Comparison of ENCODE assay signal across 8 mouse cellular contexts in genomic region chr10:77978351-77979350, GRCm38 (mm10). TPM values are rescaled to one million over a fixed set of nuclear protein-coding genes. Genes with fewer than 3 reads are reported as not detected.
A peak's percentile ranks its signal among the peaks of the same experiment; 100 is the strongest.
DNase-seq lines count a peak whose midpoint lies in the region; ATAC-seq and TF ChIP-seq lines count a peak whose summit lies in the region.

1810043G02Rik (plus strand) TSS chr10:77978524.

- H3K9me3 ChIP-seq in embryonic facial prominence, embryonic 14.5 days (ENCODE audit: control insufficient read depth, low read length): no peaks in the 10 kb centered on the region
- no peaks in the 10 kb centered on the region for H3K9me3 ChIP-seq in limb, embryonic 13.5 days
- no peaks in the 10 kb centered on the region for H3K9me3 ChIP-seq in midbrain, embryonic 16.5 days (replicated peaks; ENCODE audit: control insufficient read depth, low read length, poor library complexity, severe bottlenecking)

- intact Hi-C loops in heart, adult 2 months (cut with DNase I): no loop called here

- peak within 1 kb of the TSS; percentile 57 for H3K4me3 ChIP-seq in embryonic facial prominence, embryonic 14.5 days (ENCODE audit: low read depth, low read length)
- peak within 1 kb of the TSS; percentile 85 for H3K4me3 ChIP-seq in heart, adult 2 months
- peak within 1 kb of the TSS; percentile 72 for H3K4me3 ChIP-seq in limb, embryonic 13.5 days
- H3K4me3 ChIP-seq in midbrain, embryonic 16.5 days (ENCODE audit: low read depth, low read length): peak within 1 kb of the TSS; percentile 87

- H3K9ac ChIP-seq in embryonic facial prominence, embryonic 14.5 days (ENCODE audit: low read depth, low read length): peak within 1 kb of the TSS; percentile 71
- peak within 1 kb of the TSS; percentile 92 for H3K9ac ChIP-seq in heart, adult 2 months (ENCODE audit: low read depth, low read length)
- H3K9ac ChIP-seq in limb, embryonic 13.5 days: peak within 1 kb of the TSS; percentile 82
- peak within 1 kb of the TSS; percentile 91 for H3K9ac ChIP-seq in midbrain, embryonic 16.5 days (ENCODE audit: low read depth, low read length)

- H3K4me2 ChIP-seq in embryonic facial prominence, embryonic 14.5 days (ENCODE audit: low read depth, low read length): peak within 1 kb of the TSS; percentile 69
- H3K4me2 ChIP-seq in limb, embryonic 13.5 days (replicated peaks): peak within 1 kb of the TSS; percentile 74
- H3K4me2 ChIP-seq in midbrain, embryonic 16.5 days (ENCODE audit: low read length): peak within 1 kb of the TSS; percentile 88

- H3K36me3 ChIP-seq in embryonic facial prominence, embryonic 14.5 days (ENCODE audit: control insufficient read depth, insufficient read depth, low read length): 0 out of 2 replicates have a peak, but pooled peaks cover 6% of the 10 kb centered on the region
- H3K36me3 ChIP-seq in heart, adult 2 months (ENCODE audit: control insufficient read depth, insufficient read depth, low read length): no peaks in the 10 kb centered on the region
- H3K36me3 ChIP-seq in limb, embryonic 13.5 days: peaks cover 18% of the 10 kb centered on the region
- peaks cover 13% of the 10 kb centered on the region for H3K36me3 ChIP-seq in midbrain, embryonic 16.5 days (ENCODE audit: control insufficient read depth, insufficient read depth, low read length)

- peak; percentile 98 for ATAC-seq in embryonic facial prominence, embryonic 14.5 days (ENCODE audit: low read depth)
- ATAC-seq in limb, embryonic 13.5 days (ENCODE audit: low FRiP score, low read depth): peak; percentile 96
- peak; percentile 97 for ATAC-seq in midbrain, embryonic 16.5 days

- H3K27ac ChIP-seq in embryonic facial prominence, embryonic 14.5 days (replicated peaks; ENCODE audit: low read depth, low read length): peak within 1 kb of the TSS; percentile 61; the same call in 1 of the 2 replicates
- H3K27ac ChIP-seq in heart, adult 2 months: peak within 1 kb of the TSS; percentile 69
- peak within 1 kb of the TSS; percentile 73 for H3K27ac ChIP-seq in limb, embryonic 13.5 days
- H3K27ac ChIP-seq in midbrain, embryonic 16.5 days (ENCODE audit: low read length): peak within 1 kb of the TSS; percentile 87

- H3K27me3 ChIP-seq in embryonic facial prominence, embryonic 14.5 days (replicated peaks; ENCODE audit: control insufficient read depth, insufficient read depth, low read length): no peaks in the 10 kb centered on the region
- H3K27me3 ChIP-seq in heart, adult 2 months (ENCODE audit: control insufficient read depth, insufficient read depth, low read length): no peaks in the 10 kb centered on the region
- no peaks in the 10 kb centered on the region for H3K27me3 ChIP-seq in limb, embryonic 13.5 days
- H3K27me3 ChIP-seq in midbrain, embryonic 16.5 days (ENCODE audit: control insufficient read depth, insufficient read depth, low read depth, low read length): no peaks in the 10 kb centered on the region

- peak; percentile 93 for DNase-seq in 3T3-L1 (ENCODE audit: low read depth, low spot score)
- peak; percentile 98 to 99 for DNase-seq in adrenal gland, postnatal 4 days (ENCODE audit: low spot score in 2 of 2)
- DNase-seq in embryonic facial prominence, embryonic 14.5 days (ENCODE audit: low spot score): peak; percentile 98
- peak; percentile 99 to 100 for DNase-seq in heart, adult 2 months
- peak; percentile 98 to 100 for DNase-seq in kidney, adult 8-10 months
- DNase-seq in spleen, postnatal 10 days (ENCODE audit: low spot score in 2 of 2): peak; percentile 100

- WGBS in embryonic facial prominence, embryonic 14.5 days: 1% methylated on average over 31 of the region's 57 CpGs
- whole genome bisulfite sequencing in heart, adult 2 months: 1% methylated on average over 56 of the region's 57 CpGs
- 1% methylated on average over 50 of the region's 57 CpGs for WGBS in limb, embryonic 13.5 days
- under 1% methylated on average over 57 of the region's 57 CpGs for WGBS in midbrain, embryonic 16.5 days

- no peaks in the 10 kb centered on the region for H3K79me2 ChIP-seq in heart, adult 2 months (replicated peaks; ENCODE audit: control insufficient read depth, insufficient read depth, low read length)

- peak; percentile 64 for TF ChIP-seq POLR2A in heart, adult 2 months (IDR thresholded peaks at IDR 0.05; ENCODE audit: insufficient read depth, low read depth, low read length)

- TF ChIP-seq EP300 in heart, adult 2 months (IDR thresholded peaks at IDR 0.05; ENCODE audit: insufficient read depth, low read depth, low read length): 0 out of 2 replicates have a peak, but pooled peaks have one; percentile 45

- H3K4me1 ChIP-seq in embryonic facial prominence, embryonic 14.5 days (ENCODE audit: control insufficient read depth, insufficient read depth, low read length): peaks cover 9% of the 10 kb centered on the region; the same call in 1 of the 2 replicates
- H3K4me1 ChIP-seq in heart, adult 2 months (ENCODE audit: control insufficient read depth, insufficient read depth, low read length): peaks cover 1% of the 10 kb centered on the region; the same call in 1 of the 2 replicates
- H3K4me1 ChIP-seq in limb, embryonic 13.5 days: peaks cover 11% of the 10 kb centered on the region
- H3K4me1 ChIP-seq in midbrain, embryonic 16.5 days (ENCODE audit: control insufficient read depth, insufficient read depth, low read length): peaks cover 8% of the 10 kb centered on the region

- no peak for TF ChIP-seq CTCF in heart, adult 2 months (IDR thresholded peaks at IDR 0.05)

RNA-seq across cellular contexts. Expression of gene 1810043G02Rik, which starts in this region (rescaled TPM):
- total RNA-seq in adrenal gland, postnatal 4 days (2021): 10 to 100 TPM; 21.3 to 25.1 TPM
- polyA plus RNA-seq in embryonic facial prominence, embryonic 14.5 days (2014; fragmentation: Nextera tagmentation; extraction: Ambion mirVana): 27.5 and 29.1 TPM in 2 replicates
- 10 to 100 TPM in 1 of 2 experiments, 1 to 10 TPM in 1; 8.9 to 10.7 TPM for total RNA-seq in heart, adult 2 months (2021)
- polyA plus RNA-seq in heart, adult 2 months (2012; rRNA removed): 21.7 and 24.9 TPM in 2 replicates
- polyA plus RNA-seq in limb, embryonic 13.5 days (2015; fragmentation: Nextera tagmentation; extraction: Ambion mirVana): 30.6 and 31.1 TPM in 2 replicates
- 47.9 and 48.1 TPM in 2 replicates for polyA plus RNA-seq in midbrain, embryonic 16.5 days (2015; fragmentation: Nextera tagmentation; extraction: Ambion mirVana)

Comparison
In these comparisons a context has a peak if more than half of its experiments do, and no peak if none do; other contexts are left out.
1. Peak in every context shown above with its lines: DNase-seq, ATAC-seq, H3K4me3 ChIP-seq and H3K27ac ChIP-seq.